Mouse (Mus musculus): ENCODE measurements around the gene Cyp17a1.

- TF ChIP-seq POLR2A (IDR thresholded peaks at IDR 0.05; ENCODE audit: control insufficient read depth, low read depth, low read length) (no peak), CTCF (IDR thresholded peaks at IDR 0.05; ENCODE audit: control insufficient read depth, insufficient read depth, insufficient replicate concordance, low read depth, low read length) (no peak)
These were observed 10.2 kb downstream of the Cyp17a1 start for GRCm38 (mm10) chr19:46662784-46663183.

Data from testis, adult 2 months (tissue).